18 mouse cellular contexts compared by ENCODE assay signal in genomic region chr5:146723452-146723851, GRCm38 (mm10).
DNase-seq lines count a peak whose midpoint lies in the region; ATAC-seq and TF ChIP-seq lines count a peak whose summit lies in the region.
"Had no signal": no experiment of that assay in that cellular context is flagged by ENCODE, and none has a peak within 500 bp of the region (broad histone marks: within the 10 kb centered on the region; RNA-seq: fewer than 3 reads in every experiment).

No protein-coding gene starts in this region.

- ATAC-seq in cerebellum, adult (ENCODE audit: insufficient number of reproducible peaks, low FRiP score, low TSS enrichment): no peak
- ATAC-seq: intestine, postnatal 0 days had no signal

- peak; percentile 18; the same call in 1 of the 2 replicates for TF ChIP-seq CTCF in cerebellum, adult 2 months (IDR thresholded peaks at IDR 0.05; ENCODE audit: borderline replicate concordance, insufficient read depth, low read depth, low read length)
- peak; percentile 13 for TF ChIP-seq CTCF in left cerebral cortex, adult 2 months (IDR thresholded peaks at IDR 0.05)

- H3K4me1 ChIP-seq in cerebellum, adult 2 months (ENCODE audit: control insufficient read depth, insufficient read depth, low read length): peaks cover 12% of the 10 kb centered on the region
- H3K4me1 ChIP-seq: embryonic facial prominence, embryonic 12.5 days had no signal

- 96% methylated on average over 5 of the region's 5 CpGs for WGBS in cerebellum, adult 2 months

- no peaks in the 10 kb centered on the region for H3K27me3 ChIP-seq in cerebellum, adult 2 months (ENCODE audit: control insufficient read depth, insufficient read depth, low read length)
- H3K27me3 ChIP-seq: embryonic facial prominence, embryonic 12.5 days; hindbrain, embryonic 13.5 days had no signal

- TF ChIP-seq POLR2A in cerebellum, adult 2 months (IDR thresholded peaks at IDR 0.05; ENCODE audit: borderline replicate concordance, insufficient read depth, low read length): no peak

- H3K4me3 ChIP-seq in cerebellum, adult 2 months (replicated peaks; ENCODE audit: insufficient read depth, low read depth, low read length): no peak overlapping the region
- H3K4me3 ChIP-seq in left cerebral cortex, adult 2 months: no peak overlapping the region
- H3K4me3 ChIP-seq: embryonic facial prominence, embryonic 12.5 days; hindbrain, embryonic 13.5 days had no signal

- DNase-seq in cerebellum, adult 2 months: no peak
- DNase-seq in left cerebral cortex, adult 2 months (ENCODE audit: extremely low spot score in 1 of 2, low spot score in 2 of 2): no peak
- no peak for DNase-seq in left cerebral cortex, postnatal 10 days (ENCODE audit: extremely low spot score in 1 of 2, low spot score in 2 of 2)
- DNase-seq in 416B (ENCODE audit: low read depth) (peak; percentile 20), ZHBTc4 (ENCODE audit: low read depth, low spot score) (peak; percentile 65)
- DNase-seq in c-Kit-positive CD71-positive TER-119-positive erythroid progenitor cells, embryonic 14.5 days (ENCODE audit: low spot score): no peak
- DNase-seq in adrenal gland, postnatal 14 days: no peak
- DNase-seq: adrenal gland, postnatal 10 days; B cell, adult 2 months; cerebellum, adult 9-10 months; kidney, postnatal 14 days; left cerebral cortex, postnatal 4 days; lung, postnatal 14 days; thymus, postnatal 25 days had no signal

- intact Hi-C loops in left cerebral cortex, adult 2 months (cut with DNase I): no loop called here
- intact Hi-C loops in left cerebral cortex, postnatal 10 days (cut with DNase I): no loop called here

- H3K27ac ChIP-seq in cerebellum, adult 2 months (ENCODE audit: insufficient read depth, low read length): no peak overlapping the region
- H3K27ac ChIP-seq in left cerebral cortex, adult 2 months: no peak overlapping the region
- H3K27ac ChIP-seq: embryonic facial prominence, embryonic 12.5 days; hindbrain, embryonic 13.5 days had no signal

Comparison
In these comparisons a context has a peak if more than half of its experiments do, and no peak if none do; other contexts are left out.
1. DNase-seq: peak in 416B (single experiment) and ZHBTc4 (single experiment); none in cerebellum, adult 2 months (0 of 2), left cerebral cortex, adult 2 months (0 of 2), left cerebral cortex, postnatal 10 days (0 of 2), c-Kit-positive CD71-positive TER-119-positive erythroid progenitor cells, embryonic 14.5 days (single experiment) and adrenal gland, postnatal 14 days (single experiment).